Mouse (Mus musculus) adrenal gland, postnatal 4 days (tissue): ENCODE measurements around the gene Clcn5. TPM values are rescaled to one million over a fixed set of nuclear protein-coding genes. Genes with fewer than 3 reads are reported as not detected.

Experiments
- DNase-seq, 2 experiments: peaks; one replicate each; pipeline ENCODE4 v3.0.0; 2021 to 2022; ENCODE audit warnings: low spot score in 2 of 2, mixed read lengths in 2 of 2
- long read RNA-seq, 2 experiments: library from polyadenylated mRNA; stranded (forward); transcript quantifications; one replicate each; pipeline ENCODE4 v2.0.0; 2021
- total RNA-seq, 2 experiments: library from RNA; stranded (reverse); gene quantifications; 2 replicates each; pipeline ENCODE4 v1.2.3; 2021

Clcn5 gene
- total RNA-seq: 10 to 100 TPM; 43.4 to 48.6 TPM
- long read RNA-seq, experiment 1, partial matches to known transcripts: 0 of 5 reads
- long read RNA-seq, experiment 1, other reads (novel, unspliced or antisense): 5 of 5 reads
- long read RNA-seq, experiment 2, partial matches to known transcripts: 0 of 4 reads
- long read RNA-seq, experiment 2, other reads (novel, unspliced or antisense): 4 of 4 reads

DNA sequence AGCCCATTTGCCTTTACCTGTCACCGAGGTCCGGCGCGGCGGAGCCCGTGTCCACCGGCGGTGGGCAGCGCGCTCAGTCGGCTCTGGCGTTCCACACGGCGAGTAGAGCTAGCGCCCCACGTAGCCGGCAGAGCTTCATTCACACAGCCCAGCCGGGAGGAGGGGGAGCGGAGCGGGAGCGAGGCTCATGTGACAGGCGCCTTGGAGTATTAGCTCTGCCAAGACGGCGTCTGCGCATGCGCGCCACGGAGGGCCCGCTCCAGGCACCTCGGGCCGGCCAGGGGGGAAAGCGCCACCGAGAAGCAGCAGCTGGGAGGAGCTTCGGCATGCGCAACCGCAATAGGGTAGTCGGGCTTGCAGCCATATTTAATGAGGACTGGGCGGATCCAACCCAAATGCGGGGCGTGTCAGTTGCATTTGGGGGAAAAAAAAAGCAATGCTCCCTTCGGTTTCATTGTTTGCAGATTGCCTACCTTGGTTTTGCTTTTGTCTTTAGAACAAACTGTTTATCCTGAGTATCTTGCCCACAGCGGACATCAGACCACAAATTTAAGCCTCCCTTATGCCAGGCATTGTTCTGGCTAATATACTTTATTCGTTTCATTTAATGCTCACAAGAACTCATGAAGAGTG lies at the start of gene Clcn5:
Gene Clcn5, minus strand, starts transcription at position 270 of the 633 bp plus-strand sequence.
- DNase-seq: peak; percentile 84 to 86

DNA sequence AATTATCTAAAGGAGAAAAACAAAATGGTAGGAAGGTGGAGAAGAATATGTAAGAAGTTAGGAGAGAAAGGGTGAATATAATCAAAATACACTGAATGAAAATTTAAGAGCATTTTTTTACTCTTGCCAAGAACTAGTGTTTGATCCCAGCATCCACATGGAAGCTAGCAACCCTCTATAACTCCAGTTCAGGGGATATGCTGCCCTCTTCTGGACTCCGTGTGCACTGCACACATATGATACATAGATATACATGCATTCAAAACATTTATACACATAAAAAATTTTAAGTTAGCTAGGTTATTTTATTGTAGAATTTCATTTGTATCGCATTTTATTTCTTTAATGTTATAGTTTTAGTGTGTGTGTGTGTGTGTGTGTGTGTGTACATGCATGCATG lies 6.3 kb upstream of the Clcn5 start:
- no peak for DNase-seq

DNA sequence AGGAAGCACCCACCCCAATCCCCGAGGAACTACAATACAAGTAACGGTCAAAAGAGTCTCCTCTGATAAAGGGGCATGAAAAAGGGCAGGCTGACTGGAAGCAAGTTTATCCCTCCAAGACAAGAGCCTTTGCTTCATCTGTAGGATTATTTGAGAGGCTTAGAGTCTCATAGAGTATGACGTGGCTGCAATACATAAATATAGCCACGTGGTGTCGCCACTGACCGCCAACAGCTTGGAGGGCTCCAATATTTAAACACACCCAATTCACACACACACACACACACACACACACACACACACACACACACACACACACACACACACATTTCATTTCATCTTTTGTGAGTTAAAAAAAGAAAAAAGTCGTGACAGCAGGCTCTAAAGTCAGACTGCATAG lies 3.1 kb upstream of the Clcn5 start:
- peak in 1 of 2 experiments; percentile 32 for DNase-seq

DNA sequence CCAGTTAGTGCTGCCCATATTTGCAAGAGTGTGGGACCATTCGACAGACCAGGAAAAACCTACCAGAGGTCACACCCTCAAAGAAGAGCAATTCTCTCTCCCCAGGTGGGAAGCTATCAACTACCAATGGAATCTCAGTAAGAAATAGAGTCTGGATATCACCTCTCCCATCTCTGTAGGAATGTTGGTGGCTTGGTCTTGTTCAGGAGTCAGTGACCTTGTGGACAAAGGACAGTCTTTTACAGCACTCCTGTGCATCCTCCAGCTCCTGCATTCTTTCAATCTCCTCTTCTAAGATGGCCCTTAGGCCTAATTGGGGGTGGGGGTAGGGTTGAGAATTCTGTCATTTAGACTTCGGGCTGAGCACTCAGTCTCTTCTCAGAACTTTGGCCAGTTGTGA lies 1.4 kb upstream of the Clcn5 start:
- DNase-seq: no peak

DNA sequence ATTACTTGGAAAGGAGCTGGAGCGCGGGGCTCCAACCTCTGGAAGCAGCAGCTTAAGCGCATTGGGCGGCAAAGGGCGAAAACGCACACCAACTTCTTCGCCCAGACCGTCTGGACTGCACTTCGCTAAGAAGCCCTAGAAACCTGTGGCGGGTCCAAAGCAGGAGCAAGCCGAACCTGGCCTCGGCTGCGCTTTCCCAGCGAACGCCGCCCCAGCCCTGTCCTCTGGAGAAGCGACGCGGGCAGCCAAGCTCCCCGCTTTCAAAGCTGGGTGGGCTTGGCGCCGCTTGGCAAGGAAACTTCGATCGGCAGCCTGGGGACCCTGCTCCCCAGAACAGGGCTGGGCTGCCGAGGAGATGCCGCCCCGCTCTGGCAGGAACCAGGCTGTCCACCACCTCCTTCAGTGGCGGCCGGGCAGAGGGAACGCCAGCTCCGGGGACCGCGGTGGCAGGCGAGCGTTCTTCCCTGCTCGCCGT lies 570 bp downstream of the Clcn5 start:
- DNase-seq: peak in 1 of 2 experiments; percentile 6

DNA sequence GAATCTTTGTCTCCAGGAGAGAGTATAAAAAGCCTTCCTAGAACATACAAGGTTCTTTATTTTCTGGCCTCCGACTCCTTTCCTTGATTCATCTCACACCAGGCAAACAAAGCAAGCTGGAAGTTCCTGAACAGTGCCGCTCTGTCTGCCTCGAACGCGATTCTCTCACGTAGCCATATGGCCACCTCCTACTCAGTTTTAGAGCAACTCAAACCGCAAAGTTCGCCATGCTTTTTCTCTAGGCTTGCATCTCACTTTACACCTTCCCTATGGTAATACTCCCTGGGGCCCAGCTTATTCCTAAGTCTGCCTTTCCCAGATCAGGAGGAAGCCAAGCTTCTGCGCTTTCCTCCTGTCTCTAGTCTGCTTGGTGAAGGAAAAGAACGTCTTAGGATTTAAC lies 4.0 kb downstream of the Clcn5 start:
- no peak for DNase-seq

DNA sequence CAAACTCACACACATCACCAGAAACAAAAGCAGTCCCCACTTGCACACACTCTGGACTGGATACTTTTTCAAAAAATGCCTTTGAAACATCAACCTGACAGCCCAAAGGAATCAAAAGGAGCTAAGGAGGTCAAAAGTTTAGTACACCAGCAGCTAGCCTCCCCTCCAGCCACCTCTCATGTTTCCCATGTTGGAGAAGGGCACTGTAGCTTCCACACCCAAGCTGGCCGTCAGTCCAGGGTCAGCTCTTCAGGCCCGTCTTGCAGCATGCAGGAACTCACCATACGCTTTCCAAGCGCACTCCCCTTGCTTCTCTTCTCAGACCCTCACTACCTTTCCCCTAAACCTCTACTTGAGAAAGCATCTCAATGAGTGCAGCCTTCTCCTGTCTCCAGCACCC lies 4.5 kb downstream of the Clcn5 start:
- no peak for DNase-seq

DNA sequence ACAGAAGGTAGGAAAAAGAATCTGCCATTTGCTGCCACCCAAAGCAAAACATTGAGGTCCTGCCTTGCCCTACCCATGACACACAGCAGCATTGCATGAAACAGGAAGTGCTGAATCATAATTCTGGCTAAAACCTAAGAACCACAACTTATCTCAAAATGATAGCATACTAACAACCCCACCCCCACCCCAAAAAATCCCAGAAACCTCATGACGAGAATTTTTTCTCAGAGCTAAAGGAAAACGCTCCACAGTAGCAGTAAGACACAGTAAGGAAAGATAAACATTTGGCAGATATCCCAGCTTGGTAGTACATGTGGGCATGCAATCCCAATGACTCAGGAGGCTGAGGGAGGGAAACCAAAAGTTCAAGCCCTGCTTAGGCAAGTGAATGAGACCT lies 10.9 kb downstream of the Clcn5 start:
- DNase-seq: no peak

DNA sequence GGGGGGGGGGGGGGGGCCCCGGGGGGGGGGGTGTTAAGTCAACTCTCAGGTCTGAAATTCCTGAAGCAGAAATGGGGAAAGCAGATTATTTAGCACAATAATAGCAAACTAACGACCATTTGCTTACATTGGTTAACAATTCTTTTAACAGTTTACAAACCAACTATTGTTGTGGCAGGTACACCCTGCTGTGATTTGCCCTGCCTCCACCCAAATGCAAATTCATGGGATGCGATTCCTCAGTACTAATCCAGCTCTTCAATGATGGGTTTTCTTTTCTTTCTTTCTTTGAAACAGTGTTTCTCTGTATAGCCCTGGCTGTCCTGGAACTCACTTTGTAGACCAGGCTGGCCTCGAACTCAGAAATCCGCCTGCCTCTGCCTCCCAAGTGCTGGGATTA lies 12.3 kb downstream of the Clcn5 start:
- DNase-seq: no peak

DNA sequence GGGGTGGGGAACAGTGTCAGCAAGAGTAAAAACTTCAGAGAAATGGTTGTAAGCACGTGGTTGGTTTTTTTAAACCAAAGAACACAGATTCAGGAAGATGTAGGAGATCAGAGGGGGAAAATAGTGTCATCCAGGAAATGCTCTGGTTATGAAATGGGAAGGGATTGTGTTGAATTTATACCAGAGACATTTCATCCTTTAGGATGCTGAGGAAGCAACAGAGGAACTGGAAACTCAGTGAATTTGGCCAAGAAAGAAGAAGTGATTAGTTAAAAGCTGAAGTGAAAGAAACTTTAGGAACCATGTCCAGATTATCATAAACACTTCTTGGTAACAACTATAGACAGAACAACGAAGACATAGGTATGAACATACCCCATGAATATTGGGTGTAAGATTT lies 26.2 kb downstream of the Clcn5 start:
- no peak for DNase-seq

DNA sequence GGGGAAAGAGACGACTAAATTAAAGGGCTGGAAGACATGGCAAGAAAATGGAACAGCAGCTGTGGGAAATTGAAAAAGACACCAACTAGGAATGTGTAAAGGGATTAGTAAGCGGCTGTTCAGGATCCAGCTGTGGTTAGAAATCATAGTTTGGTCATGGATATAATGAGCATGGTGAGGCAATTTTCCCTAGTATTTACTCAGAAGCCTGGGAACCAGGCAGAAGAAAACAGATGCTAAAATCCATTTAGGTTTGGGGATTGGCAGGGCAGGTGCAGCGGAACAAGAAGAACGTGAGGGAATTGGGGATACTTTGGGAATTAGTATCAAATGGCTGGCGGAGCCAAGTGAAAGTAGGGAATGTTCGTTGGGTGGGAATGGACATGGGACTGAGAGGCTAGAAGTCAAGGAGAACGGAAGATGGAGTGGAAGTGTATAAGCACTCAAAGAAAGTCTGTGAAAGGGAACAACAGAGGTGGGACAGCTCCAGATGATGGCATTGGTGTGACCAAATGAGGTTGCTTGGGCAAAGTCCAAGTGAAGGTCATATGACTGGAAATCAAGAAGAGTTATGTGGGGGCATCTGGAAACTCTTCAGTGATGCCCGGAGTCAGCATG lies 26.9 kb downstream of the Clcn5 start:
- DNase-seq: no peak

DNA sequence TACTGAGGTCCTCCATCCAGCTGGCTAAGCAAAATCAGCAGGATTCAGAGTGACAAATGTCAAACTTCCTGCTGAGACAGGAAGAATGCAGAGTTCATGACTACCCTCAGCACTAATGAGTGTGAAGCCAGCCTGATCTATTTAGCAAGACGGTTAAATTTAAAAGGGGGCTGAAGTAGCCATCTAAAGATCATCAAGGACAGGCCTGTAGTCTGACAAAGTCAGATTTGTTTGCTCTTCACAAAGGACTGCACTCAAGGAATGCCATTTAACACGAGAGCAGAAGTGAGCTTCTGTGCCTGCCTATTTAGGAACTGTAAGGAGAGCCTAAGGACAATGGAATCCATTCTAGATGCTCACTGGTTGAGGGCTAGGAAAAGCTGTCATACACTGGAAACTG lies 30.2 kb downstream of the Clcn5 start:
- no peak for DNase-seq

DNA sequence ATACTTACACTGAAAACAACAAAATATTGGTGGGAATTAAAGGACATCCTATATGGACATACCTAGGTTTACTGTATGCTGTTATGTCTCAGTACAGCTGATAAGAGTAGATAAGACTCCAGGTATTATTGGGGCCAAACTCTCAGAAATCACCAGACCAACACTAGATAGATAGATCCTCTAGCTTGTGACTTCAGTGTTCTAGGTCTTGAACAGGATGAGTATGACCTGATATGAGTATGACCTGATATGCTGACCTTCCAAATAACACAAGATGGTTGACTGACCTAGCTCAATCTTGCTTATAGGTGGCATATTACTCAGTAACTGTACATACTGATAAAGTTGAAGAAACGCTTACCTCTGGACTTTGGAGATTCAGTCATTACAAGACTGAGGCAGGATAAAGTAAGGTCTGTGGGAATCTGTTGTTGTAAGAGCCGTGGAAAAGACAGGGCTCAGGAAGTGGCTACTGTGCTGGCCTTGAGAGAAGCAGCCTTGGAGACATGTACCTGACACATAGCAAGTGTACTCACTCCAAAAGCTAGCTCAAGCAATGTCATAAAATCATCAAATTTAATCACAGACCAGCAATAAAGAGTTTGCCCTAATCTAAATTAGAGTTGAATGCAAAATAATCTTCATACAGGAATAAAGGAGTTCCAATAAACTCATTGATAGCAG lies 32.0 kb downstream of the Clcn5 start:
- no peak for DNase-seq

DNA sequence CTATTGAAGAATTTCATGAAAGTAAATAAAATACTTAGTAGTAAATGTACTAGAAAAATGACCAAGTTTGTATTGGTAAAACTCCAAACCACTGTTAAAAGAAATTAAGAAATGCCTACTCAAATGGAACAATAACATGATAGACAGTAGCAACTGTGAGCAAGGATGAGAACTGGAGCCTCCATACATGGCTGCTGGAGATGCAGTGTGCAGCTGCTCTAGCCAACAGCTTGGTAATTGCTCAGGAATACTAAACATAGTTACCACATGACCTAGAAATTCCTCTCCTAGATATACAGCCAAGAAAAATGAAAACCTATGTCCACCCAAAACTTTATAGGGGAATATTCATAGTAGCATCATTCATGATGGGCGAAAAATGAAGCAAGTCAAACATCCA lies 36.5 kb downstream of the Clcn5 start:
- no peak for DNase-seq

DNA sequence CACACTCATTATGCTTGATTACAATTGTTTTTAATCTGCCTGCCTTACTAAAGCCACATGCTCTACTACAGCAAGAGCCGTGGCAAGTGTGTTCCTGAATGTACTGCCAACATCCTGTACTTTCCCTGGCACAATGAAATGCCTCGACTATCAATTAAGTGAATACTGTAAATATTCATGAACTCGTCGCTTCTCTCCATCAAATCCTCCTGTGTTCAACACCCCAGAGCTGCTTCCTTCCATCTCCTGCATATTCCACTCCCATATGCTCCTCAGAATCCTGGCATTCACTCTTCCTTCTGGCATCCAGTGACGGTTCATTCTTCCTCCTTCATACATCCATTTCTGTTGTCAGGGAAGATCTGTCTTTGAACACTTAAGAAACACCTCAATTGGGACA lies 39.4 kb downstream of the Clcn5 start:
- no peak for DNase-seq

DNA sequence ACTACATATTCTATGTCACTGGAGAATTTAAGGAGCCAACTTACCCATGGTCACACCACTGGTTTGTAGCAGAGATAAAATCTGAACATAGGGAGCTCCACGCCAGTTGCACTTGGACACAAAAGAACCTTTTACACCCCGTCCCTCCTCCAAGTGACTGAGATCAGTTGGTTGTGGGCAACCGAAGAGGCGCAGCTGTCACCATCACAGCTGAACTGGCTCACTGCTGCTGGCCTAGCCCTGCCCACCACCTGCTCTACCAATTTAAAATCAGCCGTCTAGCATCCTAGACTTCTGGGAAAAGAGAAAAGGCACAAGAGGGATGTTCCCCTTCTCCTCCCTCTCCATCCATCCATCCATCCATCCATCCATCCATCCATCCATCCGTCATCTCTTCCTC lies 42.6 kb downstream of the Clcn5 start:
- DNase-seq: no peak

DNA sequence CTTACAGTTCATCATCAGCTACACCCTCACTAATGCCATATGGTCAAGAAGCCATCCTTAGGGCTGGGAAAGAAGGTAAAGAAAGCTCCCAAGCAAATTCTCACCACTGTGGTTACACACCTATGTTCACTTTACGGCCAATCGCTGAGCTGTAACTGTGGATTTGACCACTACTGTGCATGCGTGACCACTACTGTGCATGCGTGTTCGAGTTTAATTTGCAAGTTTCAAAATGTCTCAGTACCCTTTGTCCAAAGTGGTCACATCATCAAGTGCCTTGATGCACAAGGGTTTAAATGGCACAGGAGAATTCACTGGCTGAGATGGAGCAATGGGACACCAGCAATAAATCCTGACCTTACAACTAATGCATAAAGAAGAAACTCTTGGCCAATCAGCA lies 58.0 kb downstream of the Clcn5 start:
- no peak for DNase-seq

DNA sequence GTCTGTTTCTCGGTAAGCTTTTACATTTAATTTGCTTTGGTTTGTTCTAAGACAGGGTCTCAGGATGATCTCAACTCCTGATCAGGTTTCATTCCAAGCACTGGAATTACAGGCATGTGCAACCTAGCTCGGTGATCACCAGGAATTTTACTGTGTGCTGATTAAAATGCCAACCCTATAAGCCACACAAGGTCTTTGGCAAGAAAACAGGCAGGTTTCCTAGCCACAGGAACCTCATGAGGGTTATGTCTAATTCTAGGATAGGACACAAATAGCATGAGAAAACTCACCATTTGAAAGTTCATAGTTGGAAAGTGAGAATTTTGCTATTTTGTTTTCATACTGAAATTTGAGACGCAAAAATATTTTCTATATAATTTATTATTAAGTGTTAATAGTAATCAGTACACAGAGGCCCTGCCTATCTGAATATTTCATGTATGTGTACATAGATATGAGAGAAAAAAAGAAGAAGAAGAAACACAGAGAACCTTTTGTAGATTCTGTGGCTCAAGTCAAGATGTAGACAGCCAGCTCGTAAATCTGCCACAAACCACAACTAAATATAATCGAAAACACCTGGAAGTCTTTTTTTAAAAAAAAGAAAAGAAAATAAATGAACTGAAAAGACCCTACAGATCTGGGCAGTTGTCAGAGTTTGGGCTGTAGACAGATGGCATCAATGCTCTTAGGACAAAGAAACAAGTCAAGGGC lies 58.6 kb downstream of the Clcn5 start:
- DNase-seq: no peak

DNA sequence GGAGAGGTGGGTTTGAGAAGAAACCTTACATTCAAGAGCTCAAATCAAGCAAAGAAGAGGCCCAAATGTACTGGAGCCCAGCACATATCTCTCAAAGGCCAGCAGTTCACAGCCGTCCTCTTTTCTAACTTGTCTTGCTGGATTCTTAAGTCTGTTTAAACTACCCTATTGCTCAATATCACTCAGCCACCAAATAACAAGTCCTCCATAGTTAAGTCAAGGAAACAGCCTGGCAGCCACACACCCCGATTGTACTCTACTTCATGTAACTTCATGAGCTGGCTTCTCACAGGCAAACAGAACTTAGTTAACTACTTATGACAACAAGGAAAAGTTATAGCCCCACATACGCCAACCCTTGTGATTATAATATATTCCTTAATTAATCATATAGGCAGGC lies 59.4 kb downstream of the Clcn5 start:
- no peak for DNase-seq

DNA sequence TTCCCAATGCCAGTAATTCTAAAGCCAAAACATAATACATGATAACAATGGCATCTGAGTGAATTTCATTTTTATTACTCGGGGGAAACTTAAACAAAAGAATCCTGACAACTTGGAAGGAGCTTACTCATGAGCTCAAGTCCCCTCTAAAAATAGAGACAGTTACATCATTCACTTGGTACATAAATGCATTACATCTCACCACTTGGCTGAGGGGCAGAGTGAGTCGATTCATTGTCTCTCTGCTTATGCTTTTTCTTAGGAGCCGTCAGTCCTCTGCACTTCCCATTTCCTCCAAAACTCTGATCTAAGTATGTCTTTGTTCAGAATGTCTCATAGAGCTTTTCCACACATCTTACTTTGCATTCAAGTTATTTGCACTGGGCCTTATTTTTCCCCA lies 63.1 kb downstream of the Clcn5 start:
- no peak for DNase-seq

DNA sequence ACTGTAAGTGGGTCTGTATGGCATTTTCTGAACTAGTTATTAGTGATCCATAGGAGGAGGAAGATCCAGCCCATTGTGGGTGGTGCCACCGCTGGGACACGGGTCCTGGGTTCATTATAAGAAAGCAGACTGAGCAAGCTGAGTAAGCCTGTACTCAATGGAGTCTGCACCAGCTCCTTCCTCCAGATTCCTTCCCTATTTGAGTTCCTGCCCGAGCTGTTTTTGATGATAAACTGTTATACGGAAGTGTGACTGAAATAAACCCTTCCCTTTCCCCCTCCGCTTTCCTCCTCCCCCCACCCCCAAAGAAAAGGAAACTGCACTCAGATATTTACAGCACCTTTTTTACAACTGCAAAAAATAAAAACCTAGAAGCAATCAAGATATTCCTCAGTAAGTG lies 115.1 kb downstream of the Clcn5 start:
- DNase-seq: no peak

DNA sequence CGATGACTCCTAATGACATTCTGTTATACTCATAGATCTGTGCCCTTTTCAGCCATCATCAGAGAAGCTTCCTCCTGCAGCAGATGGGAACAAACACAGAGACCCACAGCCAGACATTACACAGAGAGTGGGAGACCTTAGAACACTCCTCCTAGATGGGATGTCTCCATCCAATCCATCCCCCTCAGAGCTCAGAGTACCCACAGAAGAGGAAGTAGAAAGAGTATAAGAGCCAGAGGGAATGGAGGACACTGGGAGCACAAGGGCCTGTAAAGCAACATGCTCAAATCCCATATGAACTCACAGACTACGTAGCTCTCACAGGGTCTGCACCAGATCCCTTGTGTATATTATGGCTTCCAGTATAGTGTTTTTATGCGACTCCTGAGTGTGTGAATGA lies 115.6 kb downstream of the Clcn5 start:
- DNase-seq: no peak
